Mouse (Mus musculus) gastrocnemius, postnatal 25 days (tissue): ENCODE results near the gene Tulp2. TPM values are rescaled to one million over a fixed set of nuclear protein-coding genes. Genes with fewer than 3 reads are reported as not detected.

Source experiments
- DNase-seq: peaks from one replicate; pipeline ENCODE4 v3.0.0; 2022
- long read RNA-seq, 2 experiments: library from polyadenylated mRNA; stranded (forward); transcript quantifications; one replicate each; pipeline ENCODE4 v2.0.0; 2021
- total RNA-seq, 2 experiments: library from RNA; stranded (reverse); gene quantifications; 1 replicate in 1 of 2; 2 replicates in 1 of 2; pipeline ENCODE4 v1.2.3; 2021

Tulp2 gene
- total RNA-seq: not detected
- long read RNA-seq, experiment 1: 0 reads
- long read RNA-seq, experiment 2: 0 reads

- peak; percentile 46 for DNase-seq
Observed at GRCm38 (mm10) chr7:45481374-45481927, at the start of gene Tulp2. Tulp2 (plus strand) TSS chr7:45481877.

- DNase-seq: no peak
Observed at GRCm38 (mm10) chr7:45433835-45434202, 47.9 kb upstream of the Tulp2 start.

- peak; percentile 100 for DNase-seq
Observed at GRCm38 (mm10) chr7:45434203-45435015, 47.3 kb upstream of the Tulp2 start, which contains the start of gene Gys1. Gys1 (plus strand) TSS chr7:45434844.

- DNase-seq: no peak
Observed at GRCm38 (mm10) chr7:45435038-45435437, 46.6 kb upstream of the Tulp2 start.

GRCm38 (mm10) chr7:45436444-45436843 lies 45.2 kb upstream of the Tulp2 start:
- DNase-seq: no peak

GRCm38 (mm10) chr7:45437046-45437445 lies 44.6 kb upstream of the Tulp2 start:
- no peak for DNase-seq

- peak; percentile 81 for DNase-seq
Observed at GRCm38 (mm10) chr7:45437521-45438276, 44.0 kb upstream of the Tulp2 start, which contains the start of gene Ruvbl2. Ruvbl2 (minus strand) TSS chr7:45438096.

- DNase-seq: peak; percentile 54
Observed at GRCm38 (mm10) chr7:45443526-45444420, 37.9 kb upstream of the Tulp2 start.

- no peak for DNase-seq
Observed at GRCm38 (mm10) chr7:45446589-45446988, 35.1 kb upstream of the Tulp2 start.

GRCm38 (mm10) chr7:45447325-45447990 lies 34.2 kb upstream of the Tulp2 start:
- no peak for DNase-seq

- DNase-seq: no peak
Observed at GRCm38 (mm10) chr7:45449974-45450373, 31.7 kb upstream of the Tulp2 start.

- peak; percentile 67 for DNase-seq
Observed at GRCm38 (mm10) chr7:45451344-45451982, 30.2 kb upstream of the Tulp2 start.

- no peak for DNase-seq
Observed at GRCm38 (mm10) chr7:45454971-45455370, 26.7 kb upstream of the Tulp2 start.

GRCm38 (mm10) chr7:45455932-45456696 lies 25.6 kb upstream of the Tulp2 start:
- no peak for DNase-seq

- no peak for DNase-seq
Observed at GRCm38 (mm10) chr7:45456721-45457203, 24.9 kb upstream of the Tulp2 start.

- DNase-seq: peak; percentile 48
Observed at GRCm38 (mm10) chr7:45457204-45458060, 24.2 kb upstream of the Tulp2 start.

- peak; percentile 71 for DNase-seq
Observed at GRCm38 (mm10) chr7:45458748-45459563, 22.7 kb upstream of the Tulp2 start.
